Mouse (Mus musculus): Measurements from ENCODE around the gene Olfr235.
"Not testable (repeated sequence)": the region's sequence is repeated elsewhere in the genome, so short reads cannot be mapped to it uniquely, and the experiment has no call there.

The Olfr235 gene

DNA sequence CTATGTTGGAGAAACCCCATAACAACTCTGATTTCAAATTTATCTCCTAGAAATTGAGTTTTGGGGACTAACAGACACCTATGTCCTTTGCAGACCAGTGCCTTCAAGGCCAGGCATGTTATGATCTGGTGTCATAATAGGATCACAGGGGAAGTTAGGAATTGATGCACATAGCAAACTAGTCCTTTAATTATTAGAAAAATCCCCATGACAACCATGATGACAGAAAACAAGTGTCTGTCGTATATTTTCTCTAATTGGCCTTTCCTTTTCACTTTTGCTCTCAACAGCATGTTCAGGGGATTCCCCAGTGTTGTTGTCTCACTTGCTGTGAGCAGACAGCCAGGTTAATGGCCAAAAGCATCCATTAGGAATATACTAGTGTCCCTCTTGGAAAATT is at the start of gene Olfr235:
Gene Olfr235 (plus strand): TSS at position 301 of the 400 bp plus-strand sequence.
- DNase-seq (ENCODE audit: low read depth, low spot score) = no peak

GRCm38 (mm10) chr19:12232496-12232895 is 28.3 kb upstream of the Olfr235 start, which contains the start of gene Olfr1432:
Gene Olfr1432 (minus strand): TSS chr19:12232596.
- DNase-seq (ENCODE audit: low read depth, low spot score) = not testable (repeated sequence)

DNA sequence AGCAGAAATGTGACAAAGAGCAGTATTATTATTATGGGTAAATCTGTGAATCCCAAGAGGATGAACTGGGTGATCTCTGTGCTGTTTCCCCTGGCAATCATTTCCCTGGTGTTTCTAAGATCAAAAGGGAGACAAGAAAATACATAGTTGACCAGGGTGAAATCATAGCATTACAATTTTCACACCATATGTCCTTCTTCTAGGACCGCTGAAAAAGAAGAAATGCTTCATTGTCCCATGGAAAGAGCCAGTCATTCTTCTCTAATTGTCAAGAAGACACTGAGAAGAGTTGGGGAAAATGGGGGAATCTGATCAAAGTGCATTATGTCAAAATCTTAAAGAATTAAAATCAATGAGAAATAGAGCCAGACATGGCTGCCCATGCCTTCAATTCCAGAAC is 19.3 kb upstream of the Olfr235 start, which contains the start of gene Olfr262:
Gene Olfr262 (minus strand): TSS at position 101 of the 400 bp plus-strand sequence.
- DNase-seq (ENCODE audit: low read depth, low spot score) = no peak

- DNase-seq (ENCODE audit: low read depth, low spot score) = no peak
These were observed 18.7 kb downstream of the Olfr235 start, which contains the start of gene Olfr1434 for GRCm38 (mm10) chr19:12279554-12279953. Gene Olfr1434 (plus strand): TSS chr19:12279854.

DNA sequence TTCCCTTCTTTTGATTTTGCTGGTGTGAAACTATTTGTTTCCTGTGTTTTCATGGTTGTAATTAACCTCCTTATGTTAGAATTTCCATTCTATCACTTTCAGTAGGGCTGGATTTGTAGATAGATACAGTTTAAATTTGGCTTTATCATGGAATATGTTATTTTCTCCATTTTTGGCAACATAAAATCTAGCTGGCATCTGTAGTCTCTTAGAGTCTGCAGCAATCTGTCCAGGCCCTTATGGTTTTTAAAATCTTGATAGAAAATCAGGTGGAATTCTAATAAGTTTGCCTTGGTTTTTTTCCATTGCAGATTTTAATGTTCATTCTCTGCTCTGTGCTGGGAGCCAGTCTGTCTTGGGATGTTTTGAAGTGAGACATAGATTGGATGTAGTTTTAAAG is 32.1 kb downstream of the Olfr235 start:
- peak; percentile 60 for DNase-seq (ENCODE audit: low read depth, low spot score)

DNA sequence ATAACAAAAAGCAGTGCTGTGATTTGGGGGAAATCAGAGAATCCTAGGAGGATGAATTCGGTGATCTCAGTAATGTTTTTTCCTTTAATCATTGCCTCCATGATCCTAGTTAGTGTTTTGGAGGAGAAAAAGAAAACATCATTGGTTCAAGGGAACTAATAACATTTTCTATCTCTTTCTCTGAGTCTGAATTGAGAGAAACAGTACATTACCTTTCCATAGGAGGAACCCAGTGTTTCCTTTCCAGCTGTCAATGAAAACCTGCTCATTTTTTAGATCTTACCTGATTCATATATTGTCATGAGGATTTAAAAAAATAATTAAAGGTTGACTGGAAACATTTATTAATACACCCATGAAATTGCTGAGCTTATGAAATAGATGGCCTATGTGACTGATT is 38.2 kb downstream of the Olfr235 start, which contains the start of gene Olfr1436:
Gene Olfr1436 (minus strand): TSS at position 101 of the 400 bp plus-strand sequence.
- DNase-seq (ENCODE audit: low read depth, low spot score) = not testable (repeated sequence)

All from brain, adult 2 months (tissue).